Mouse (Mus musculus) liver, embryonic 15.5 days (tissue): ENCODE data around the gene Ganab. TPM values are rescaled to one million over a fixed set of nuclear protein-coding genes. Genes with fewer than 3 reads are reported as not detected.

Source experiments
- ATAC-seq: fragments of 200-750 bp; cut with Nextera tagmentation; 2 replicates; pipeline ENCODE4 v1.8.0; 2017; ENCODE audit warnings: moderate number of reproducible peaks, mild to moderate bottlenecking, moderate library complexity; ENCODE audit not compliant: insufficient read depth
- H3K27ac ChIP-seq: fragments of 300-500 bp; sonication (generic); replicated peaks from 2 replicates; pipeline ENCODE4 v1.5.1; 2015; ENCODE audit warnings: mild to moderate bottlenecking, inconsistent platforms
- H3K27me3 ChIP-seq: fragments of 300-500 bp; sonication (generic); 2 replicates; pipeline ENCODE4 v1.6.1; 2015; ENCODE audit warnings: mild to moderate bottlenecking, inconsistent platforms
- H3K36me3 ChIP-seq: fragments of 300-500 bp; sonication (generic); replicated peaks from 2 replicates; pipeline ENCODE4 v1.6.1; 2015; ENCODE audit warnings: moderate library complexity, mild to moderate bottlenecking, inconsistent platforms
- H3K4me1 ChIP-seq: fragments of 300-500 bp; sonication (generic); replicated peaks from 2 replicates; pipeline ENCODE4 v1.6.1; 2015; ENCODE audit warnings: inconsistent platforms
- H3K4me2 ChIP-seq: fragments of 300-500 bp; sonication (generic); 2 replicates; pipeline ENCODE4 v1.6.1; 2015; ENCODE audit warnings: moderate library complexity, mild to moderate bottlenecking, inconsistent platforms
- H3K4me3 ChIP-seq: fragments of 300-500 bp; sonication (generic); replicated peaks from 2 replicates; pipeline ENCODE4 v1.5.1; 2015; ENCODE audit warnings: mild to moderate bottlenecking, inconsistent platforms
- H3K9ac ChIP-seq: fragments of 300-500 bp; sonication (generic); 2 replicates; pipeline ENCODE4 v1.6.1; 2015; ENCODE audit warnings: moderate library complexity, mild to moderate bottlenecking, inconsistent platforms
- H3K9me3 ChIP-seq: fragments of 300-500 bp; sonication (generic); replicated peaks from 2 replicates; pipeline ENCODE4 v1.6.1; 2016; ENCODE audit warnings: inconsistent platforms
- WGBS: fragments of 180-500 bp; shearing (Covaris S2); methylation state at CpG from one replicate; pipeline ENCODE4 v1.1.7; 2015; ENCODE audit warnings: mixed read lengths; ENCODE audit not compliant: insufficient replicate concordance; 5-methylcytosine and 5-hydroxymethylcytosine counted together
- polyA plus RNA-seq: library from polyadenylated mRNA; unstranded; fragments of >200 nt; fragmentation: Nextera tagmentation; extraction: Ambion mirVana; gene quantifications from 2 replicates; pipeline ENCODE4 v1.2.1, GENCODE M21; 2015

Ganab gene
- polyA plus RNA-seq, 1 experiment from 2014 or later: 44.8 TPM

GRCm38 (mm10) chr19:8871267-8872186 lies 26.3 kb upstream of the Ganab start, which contains the start of gene Ubxn1:
Ubxn1 (plus strand) TSS chr19:8871496.
- H3K4me3 ChIP-seq: peak within 1 kb of the TSS; percentile 98
- peak within 1 kb of the TSS; percentile 99 for H3K9ac ChIP-seq
- H3K36me3 ChIP-seq: peaks cover 40% of the 10 kb centered on the region
- no peaks in the 10 kb centered on the region for H3K27me3 ChIP-seq
- ATAC-seq: peak; percentile 95
- under 1% methylated on average over 59 of the region's 59 CpGs for WGBS
- H3K9me3 ChIP-seq: no peaks in the 10 kb centered on the region
- H3K4me1 ChIP-seq: peaks cover 52% of the 10 kb centered on the region
- H3K4me2 ChIP-seq: peak within 1 kb of the TSS; percentile 90
- H3K27ac ChIP-seq: peak within 1 kb of the TSS; percentile 92

DNA sequence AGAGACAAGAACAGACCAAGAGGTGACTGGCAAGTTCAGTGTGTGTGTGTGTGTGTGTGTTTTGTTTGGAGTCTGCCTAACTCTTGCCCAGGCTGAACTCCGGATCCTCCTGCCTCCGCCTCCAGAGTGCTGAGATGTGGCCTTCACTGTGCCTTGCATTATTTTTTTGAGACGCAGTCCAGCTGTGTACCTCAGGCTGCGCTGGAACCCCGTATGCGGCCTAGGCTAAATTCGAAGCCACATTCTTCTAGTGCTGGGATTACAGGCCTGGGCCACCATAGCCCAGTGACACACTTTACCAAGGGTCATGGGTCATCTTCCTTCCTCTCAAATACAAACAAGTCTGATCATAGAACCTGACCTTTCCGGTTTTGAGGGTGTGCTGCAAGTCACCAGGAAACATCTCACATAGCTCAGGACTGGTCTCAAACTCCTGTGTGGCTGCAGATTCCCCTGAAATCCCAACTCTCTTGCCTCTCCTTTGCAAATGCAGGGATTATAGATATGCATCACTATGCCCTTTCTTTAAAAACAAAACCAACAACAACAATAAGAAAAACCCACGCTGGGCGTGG lies 25.5 kb upstream of the Ganab start:
- Histone ChIP-seq H3K36me3 (peaks cover 46% of the 10 kb centered on the region), H3K27me3 (no peaks in the 10 kb centered on the region), H3K9me3 (no peaks in the 10 kb centered on the region), H3K4me1 (peaks cover 52% of the 10 kb centered on the region), H3K27ac (peak overlapping the region; percentile 92), H3K4me3 (peak overlapping the region; percentile 98), H3K4me2 (peak overlapping the region; percentile 90), H3K9ac (peak overlapping the region; percentile 99)
- ATAC-seq: no peak
- WGBS: 64% methylated on average over 10 of the region's 10 CpGs

GRCm38 (mm10) chr19:8875031-8875430 lies 22.8 kb upstream of the Ganab start:
- Histone ChIP-seq H3K27ac (peak overlapping the region; percentile 34; the same call in 1 of the 2 replicates), H3K27me3 (no peaks in the 10 kb centered on the region), H3K9me3 (no peaks in the 10 kb centered on the region), H3K4me3 (no peak overlapping the region), H3K4me2 (no peak overlapping the region), H3K9ac (no peak overlapping the region), H3K4me1 (peaks cover 49% of the 10 kb centered on the region), H3K36me3 (peaks cover 49% of the 10 kb centered on the region)
- WGBS: 87% methylated on average over 7 of the region's 7 CpGs
- no peak for ATAC-seq

DNA sequence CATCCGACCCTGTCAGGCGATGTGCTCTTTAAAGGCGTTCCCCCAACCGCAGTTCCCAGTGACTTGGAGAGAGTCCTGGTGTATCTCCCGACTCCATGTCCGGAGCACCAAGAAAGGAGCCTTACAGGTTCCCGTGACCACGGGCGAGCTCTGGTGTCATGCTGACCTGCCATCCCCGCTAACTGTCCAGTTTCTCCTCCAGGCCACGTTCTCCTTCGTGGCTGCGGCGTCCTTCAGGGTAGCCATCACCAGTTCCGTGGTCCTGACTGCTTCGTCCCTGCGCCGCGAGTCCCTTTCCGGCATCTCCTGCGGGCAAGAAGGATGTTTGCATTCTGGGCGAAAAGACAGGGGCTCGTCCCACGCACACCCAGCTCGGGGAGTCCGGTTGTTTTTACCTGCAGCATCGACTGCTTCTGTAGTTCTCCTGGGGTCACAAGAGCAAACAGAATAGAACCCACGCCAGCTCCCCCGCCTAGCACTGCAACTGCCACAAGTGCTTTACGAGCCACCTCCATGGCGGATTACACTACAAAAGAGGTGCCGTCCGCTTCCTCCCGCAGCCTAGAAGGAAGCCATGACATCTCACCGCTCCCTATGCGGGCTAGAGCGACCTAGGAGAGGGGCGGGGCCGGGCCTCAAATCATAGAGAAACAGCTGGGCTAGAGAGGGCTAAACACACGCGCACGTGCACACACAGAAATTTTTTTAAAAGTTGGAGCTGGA lies 17.4 kb upstream of the Ganab start, which contains the start of gene Uqcc3:
TSS of gene Uqcc3 (minus strand) at position 613 of the 723 bp plus-strand sequence.
- peak within 1 kb of the TSS; percentile 95 for H3K9ac ChIP-seq
- peak within 1 kb of the TSS; percentile 76 for H3K27ac ChIP-seq
- peak within 1 kb of the TSS; percentile 83 for H3K4me3 ChIP-seq
- peak within 1 kb of the TSS; percentile 93 for H3K4me2 ChIP-seq
- peak; percentile 94 for ATAC-seq
- no peaks in the 10 kb centered on the region for H3K9me3 ChIP-seq
- H3K36me3 ChIP-seq: peaks cover 20% of the 10 kb centered on the region
- no peaks in the 10 kb centered on the region for H3K27me3 ChIP-seq
- WGBS: under 1% methylated on average over 42 of the region's 42 CpGs
- peaks cover 18% of the 10 kb centered on the region for H3K4me1 ChIP-seq

DNA sequence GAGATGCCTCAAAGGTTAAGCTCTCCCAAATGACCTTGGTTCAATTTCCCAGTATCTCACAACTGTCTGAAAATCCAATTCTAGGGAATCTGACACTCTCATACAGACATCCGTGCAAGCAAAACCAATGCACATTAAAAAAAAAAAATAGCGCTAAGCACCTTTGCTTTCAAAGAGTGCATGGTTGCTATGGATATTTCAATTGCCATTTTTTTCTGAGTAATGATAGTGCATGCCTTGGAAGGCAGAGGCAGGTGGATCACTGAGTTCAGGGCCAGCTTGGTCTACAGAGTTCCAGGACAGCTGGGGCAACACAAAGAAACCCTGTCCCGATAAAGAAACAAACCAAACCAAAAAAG lies 16.9 kb upstream of the Ganab start:
- no peaks in the 10 kb centered on the region for H3K9me3 ChIP-seq
- H3K9ac ChIP-seq: peak overlapping the region; percentile 95; the same call in 1 of the 2 replicates
- no peak overlapping the region for H3K27ac ChIP-seq
- 7% methylated on average over 3 of the region's 3 CpGs for WGBS
- peak overlapping the region; percentile 83 for H3K4me3 ChIP-seq
- H3K4me1 ChIP-seq: peaks cover 18% of the 10 kb centered on the region
- no peak for ATAC-seq
- no peaks in the 10 kb centered on the region for H3K27me3 ChIP-seq
- peak overlapping the region; percentile 93 for H3K4me2 ChIP-seq
- H3K36me3 ChIP-seq: peaks cover 15% of the 10 kb centered on the region

DNA sequence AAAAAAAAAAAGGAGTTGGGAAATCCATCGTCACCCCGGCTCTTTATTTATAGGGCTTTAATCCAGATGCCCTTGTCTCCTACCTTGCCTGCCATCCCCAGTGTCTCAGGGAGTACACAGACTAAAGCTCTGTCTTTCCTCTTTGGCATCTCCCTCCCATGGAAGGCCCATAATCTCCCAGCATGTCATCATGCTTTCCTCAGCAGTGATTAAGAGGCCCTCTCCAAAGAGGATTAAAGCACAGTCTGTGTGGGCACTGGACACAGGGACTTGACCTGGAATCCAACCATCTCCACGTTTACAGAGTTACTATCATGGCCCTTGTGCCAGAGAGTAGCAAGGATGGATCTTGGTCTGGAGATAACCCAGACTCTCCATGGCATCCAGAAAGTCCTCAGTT lies 14.3 kb upstream of the Ganab start, which contains the start of the genes Lbhd1 and Gm49403:
TSS of gene Lbhd1 (plus strand) at position 117 of the 400 bp plus-strand sequence.
TSS of gene Gm49403 (plus strand) at position 315 of the 400 bp plus-strand sequence.
- 65% methylated on average over 3 of the region's 3 CpGs for WGBS
- no peak for ATAC-seq
- Histone ChIP-seq H3K27ac (no peak within 1 kb of the TSS), H3K9me3 (no peaks in the 10 kb centered on the region), H3K4me1 (peaks cover 34% of the 10 kb centered on the region), H3K9ac (no peak within 1 kb of the TSS), H3K4me2 (no peak within 1 kb of the TSS), H3K27me3 (no peaks in the 10 kb centered on the region), H3K4me3 (no peak within 1 kb of the TSS), H3K36me3 (peaks cover 3% of the 10 kb centered on the region; the same call in 1 of the 2 replicates)

- Histone ChIP-seq H3K36me3 (peaks cover 20% of the 10 kb centered on the region), H3K9ac (peak overlapping the region; percentile 81; the same call in 1 of the 2 replicates), H3K4me1 (peaks cover 40% of the 10 kb centered on the region), H3K4me2 (peak overlapping the region; percentile 78), H3K27me3 (no peaks in the 10 kb centered on the region), H3K4me3 (peak overlapping the region; percentile 76), H3K27ac (peak overlapping the region; percentile 75; the same call in 1 of the 2 replicates), H3K9me3 (no peaks in the 10 kb centered on the region)
- 25% methylated on average over 1 of the region's 1 CpGs for WGBS
- ATAC-seq: no peak
Measured at GRCm38 (mm10) chr19:8886916-8887584, 10.8 kb upstream of the Ganab start.

- peak overlapping the region; percentile 76 for H3K4me3 ChIP-seq
- H3K27me3 ChIP-seq: no peaks in the 10 kb centered on the region
- H3K36me3 ChIP-seq: peaks cover 20% of the 10 kb centered on the region
- H3K27ac ChIP-seq: peak overlapping the region; percentile 75
- H3K4me2 ChIP-seq: peak overlapping the region; percentile 78
- no peak for ATAC-seq
- peaks cover 46% of the 10 kb centered on the region for H3K4me1 ChIP-seq
- H3K9me3 ChIP-seq: no peaks in the 10 kb centered on the region
- 9% methylated on average over 19 of the region's 19 CpGs for WGBS
- peak overlapping the region; percentile 81 for H3K9ac ChIP-seq
Measured at GRCm38 (mm10) chr19:8887585-8888463, 10.0 kb upstream of the Ganab start.

- Histone ChIP-seq H3K9ac (peak within 1 kb of the TSS; percentile 81), H3K4me1 (peaks cover 54% of the 10 kb centered on the region), H3K4me2 (peak within 1 kb of the TSS; percentile 78), H3K27ac (peak within 1 kb of the TSS; percentile 87), H3K4me3 (peak within 1 kb of the TSS; percentile 76), H3K36me3 (peaks cover 20% of the 10 kb centered on the region), H3K9me3 (no peaks in the 10 kb centered on the region), H3K27me3 (no peaks in the 10 kb centered on the region)
- WGBS: under 1% methylated on average over 58 of the region's 58 CpGs
- ATAC-seq: peak; percentile 89
Measured at GRCm38 (mm10) chr19:8888511-8889385, 9.1 kb upstream of the Ganab start, which contains the start of the genes 1810009A15Rik and Gm49416. 1810009A15Rik (plus strand) TSS chr19:8888853. Gm49416 (plus strand) TSS chr19:8888926.
